Mouse (Mus musculus) adrenal gland, postnatal 25 days (tissue): ENCODE results near the gene Lyzl4. TPM values are rescaled to one million over a fixed set of nuclear protein-coding genes. Genes with fewer than 3 reads are reported as not detected.
"Not testable (repeated sequence)": the region's sequence is repeated elsewhere in the genome, so short reads cannot be mapped to it uniquely, and the experiment has no call there.

Experiments
- DNase-seq: peaks from one replicate; pipeline ENCODE4 v3.0.0; 2021; ENCODE audit warnings: mixed read lengths
- total RNA-seq: library from RNA; stranded (reverse); gene quantifications from 2 replicates; pipeline ENCODE4 v1.2.3, GENCODE M21; 2021

Gene Lyzl4
- total RNA-seq, 1 experiment from 2014 or later, result not detected

DNA sequence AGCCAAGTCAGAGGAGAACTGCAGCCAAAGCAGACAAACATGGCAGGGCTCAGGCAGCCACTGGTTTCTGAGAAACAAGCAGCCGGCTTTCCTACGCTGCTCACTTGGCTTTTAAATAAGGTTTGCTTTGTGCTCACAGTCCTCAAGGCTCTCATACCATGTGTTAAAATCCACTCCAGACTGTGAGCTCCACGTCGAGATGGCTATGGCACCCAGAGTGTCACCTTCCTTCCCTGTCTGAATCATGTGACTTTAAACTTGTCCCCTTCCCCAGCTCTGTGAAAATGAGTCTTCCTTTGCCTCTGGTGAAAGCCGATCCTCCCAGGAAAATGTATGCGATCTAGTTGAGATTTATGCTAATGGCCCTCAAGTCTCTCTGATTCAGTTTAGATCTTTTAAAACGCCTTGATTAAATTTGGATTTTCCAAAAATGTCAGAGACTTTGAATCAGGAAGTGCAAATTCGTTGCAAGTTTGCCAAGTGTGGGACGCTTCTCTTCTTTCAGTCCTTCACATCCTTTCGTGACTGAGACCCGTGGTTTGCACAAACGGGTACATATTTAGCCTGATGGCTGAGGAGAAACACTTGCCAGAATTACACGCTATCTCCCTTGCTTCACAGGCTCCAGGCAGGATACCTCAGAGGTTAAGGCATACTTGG lies 41.6 kb downstream of the Lyzl4 start:
- DNase-seq, result no peak

DNA sequence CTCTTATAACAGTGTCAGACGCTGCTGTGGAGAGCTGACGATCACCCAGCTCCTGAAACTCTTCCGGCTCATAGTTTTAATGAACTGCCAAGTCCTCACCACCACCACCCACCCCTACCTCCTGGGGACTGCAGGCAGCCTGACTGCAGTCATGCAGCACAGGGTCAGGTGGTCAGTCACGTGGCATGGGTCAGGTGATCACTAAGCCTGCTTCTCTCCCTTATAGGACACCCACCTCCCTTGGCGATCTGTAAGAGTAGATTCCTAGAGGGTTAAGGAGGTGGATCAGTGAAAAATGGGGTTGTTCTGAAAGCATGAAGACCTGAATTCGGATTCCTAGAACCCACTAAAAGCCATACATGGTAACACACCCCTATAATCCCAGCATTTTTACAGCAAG lies 42.3 kb downstream of the Lyzl4 start:
- DNase-seq, result no peak

DNA sequence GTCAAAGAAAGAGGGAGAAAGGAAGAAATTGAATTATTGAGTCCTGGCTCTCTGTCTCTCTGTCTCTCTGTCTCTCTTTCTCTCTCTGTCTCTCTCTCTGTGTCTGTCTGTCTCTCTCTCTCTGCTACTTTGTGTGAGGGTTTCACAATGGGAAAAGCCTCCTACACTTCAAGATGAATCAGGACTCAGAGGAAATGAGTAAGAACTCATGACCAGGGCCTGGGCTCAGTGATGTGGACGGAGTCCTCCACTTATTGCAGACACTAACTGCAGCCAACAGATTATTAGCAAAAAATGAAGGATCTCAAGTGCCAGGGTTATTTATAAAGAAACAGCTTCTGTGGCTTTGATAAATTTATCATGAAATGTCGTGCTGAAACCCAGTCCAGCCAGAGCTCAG lies 43.8 kb downstream of the Lyzl4 start:
- DNase-seq, result no peak

DNA sequence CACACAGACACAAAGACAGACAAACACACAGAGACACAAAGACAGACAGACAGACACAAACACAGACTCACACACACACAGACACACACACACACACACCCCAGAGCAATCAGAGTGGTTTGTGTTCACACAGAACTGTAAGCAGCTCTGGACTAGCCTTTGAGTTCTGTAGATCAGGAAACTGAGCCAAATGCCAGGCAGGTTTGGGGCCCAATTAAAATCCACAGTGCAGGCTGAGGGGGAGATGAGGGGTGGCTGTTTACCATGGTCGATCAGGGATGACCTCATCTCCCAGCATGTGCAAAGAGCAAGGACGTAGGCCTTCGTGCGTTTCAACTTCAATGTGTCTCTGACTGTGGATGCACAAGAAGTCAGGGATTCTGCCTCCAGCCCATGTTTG lies 47.1 kb downstream of the Lyzl4 start:
- DNase-seq, result no peak

DNA sequence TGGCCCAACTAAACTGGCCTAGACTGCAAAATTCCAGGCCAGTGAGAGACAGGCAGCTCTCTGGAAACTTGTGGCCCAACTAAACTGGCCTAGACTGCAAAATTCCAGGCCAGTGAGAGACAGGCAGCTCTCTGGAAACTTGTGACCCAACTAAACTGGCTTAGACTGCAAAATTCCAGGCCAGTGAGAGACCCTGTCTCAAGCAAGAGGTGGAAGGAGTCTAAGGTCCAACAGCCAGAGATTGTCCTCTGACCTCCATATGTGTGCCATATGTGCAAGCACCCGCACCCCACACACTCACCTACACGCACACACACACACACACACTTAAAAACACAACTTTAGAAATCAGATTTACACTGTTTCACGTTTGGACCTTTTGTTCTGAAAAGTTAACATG lies 48.1 kb downstream of the Lyzl4 start:
- DNase-seq, result not testable (repeated sequence)

DNA sequence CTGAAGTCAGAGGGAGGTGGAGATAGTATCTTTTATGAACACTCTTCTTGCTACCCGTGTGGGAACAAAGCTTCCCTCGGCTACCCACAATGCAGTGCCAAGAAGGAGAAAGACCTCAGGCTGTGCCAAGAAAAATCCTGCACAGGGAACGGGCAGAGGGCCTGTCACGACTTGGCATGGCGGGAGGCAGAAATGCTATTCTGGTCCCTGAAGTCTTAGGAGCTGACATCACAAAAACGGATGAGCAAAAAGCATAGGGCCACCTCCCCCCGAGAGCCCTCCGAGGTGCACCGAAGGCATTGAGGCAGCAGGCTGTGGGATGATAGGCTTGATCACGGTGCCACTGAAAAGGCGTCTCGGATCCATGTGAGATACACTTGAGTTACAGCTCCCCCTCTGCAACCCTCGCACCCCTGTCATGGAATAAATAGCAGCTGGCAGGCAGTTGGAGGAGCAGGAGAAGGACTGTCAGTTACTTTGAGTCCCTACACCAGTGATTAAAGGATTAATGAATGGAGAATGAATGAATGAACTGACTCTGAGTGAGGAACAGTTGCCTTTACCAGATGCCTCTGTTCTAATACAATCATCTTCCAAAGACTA lies 48.8 kb downstream of the Lyzl4 start:
- DNase-seq, result no peak

DNA sequence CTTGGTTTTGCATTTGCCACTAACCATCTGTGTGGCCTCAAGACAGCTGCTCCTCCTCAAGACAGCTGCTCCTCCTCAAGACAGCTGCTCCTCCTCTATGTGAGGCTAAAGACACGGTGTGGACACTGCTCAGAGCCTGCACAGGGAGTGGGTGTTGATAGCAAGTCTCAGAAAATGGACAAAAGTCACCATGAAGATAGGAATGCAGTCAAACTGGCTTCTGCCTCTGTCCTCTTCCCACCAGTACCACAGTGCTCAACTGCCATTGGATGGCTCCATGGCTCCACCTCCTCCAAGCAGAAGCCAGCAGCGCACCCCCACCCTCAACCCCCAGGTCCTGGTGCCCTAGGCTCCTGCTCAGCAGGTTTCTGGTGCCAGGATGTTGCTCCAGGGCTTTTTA lies 52.4 kb downstream of the Lyzl4 start:
- DNase-seq, result no peak

DNA sequence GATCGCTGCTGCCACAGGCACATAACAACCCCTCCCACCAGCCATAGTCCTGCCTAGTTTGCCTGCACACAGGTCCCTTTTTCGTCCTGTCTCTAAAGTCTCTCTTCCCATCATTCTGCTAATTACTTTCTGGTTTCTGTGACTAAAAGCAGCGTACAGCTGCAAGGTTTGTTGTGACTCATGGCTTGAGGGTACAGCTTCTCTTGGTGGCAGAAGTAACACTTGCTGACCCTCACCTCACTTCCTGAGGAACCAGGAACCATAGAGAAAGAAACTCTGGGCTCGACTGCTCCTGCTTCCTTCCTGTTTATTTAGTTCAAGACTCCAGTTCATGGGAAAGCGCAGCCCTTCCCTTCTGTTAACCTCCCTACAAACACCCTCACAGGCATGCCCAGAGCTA lies 67.5 kb downstream of the Lyzl4 start:
- DNase-seq, result no peak

DNA sequence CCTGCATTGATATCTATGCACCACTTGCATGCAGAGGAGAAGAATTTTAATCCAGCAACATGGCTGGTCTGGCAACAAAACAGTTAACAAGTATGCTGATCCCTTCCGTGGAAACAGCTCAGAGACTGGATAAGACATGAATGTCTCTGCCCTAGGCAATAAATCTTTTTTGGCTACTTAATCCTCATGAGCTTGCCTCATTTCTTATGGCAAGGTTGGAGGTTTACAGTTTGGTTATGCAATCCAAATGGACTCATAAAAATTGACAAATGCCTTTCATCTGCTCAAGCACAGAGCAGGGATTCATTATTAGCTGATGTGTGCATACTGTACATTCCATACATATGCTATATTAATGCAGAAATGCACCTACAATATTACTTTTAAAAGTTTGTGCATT lies 73.4 kb downstream of the Lyzl4 start:
- no peak for DNase-seq

DNA sequence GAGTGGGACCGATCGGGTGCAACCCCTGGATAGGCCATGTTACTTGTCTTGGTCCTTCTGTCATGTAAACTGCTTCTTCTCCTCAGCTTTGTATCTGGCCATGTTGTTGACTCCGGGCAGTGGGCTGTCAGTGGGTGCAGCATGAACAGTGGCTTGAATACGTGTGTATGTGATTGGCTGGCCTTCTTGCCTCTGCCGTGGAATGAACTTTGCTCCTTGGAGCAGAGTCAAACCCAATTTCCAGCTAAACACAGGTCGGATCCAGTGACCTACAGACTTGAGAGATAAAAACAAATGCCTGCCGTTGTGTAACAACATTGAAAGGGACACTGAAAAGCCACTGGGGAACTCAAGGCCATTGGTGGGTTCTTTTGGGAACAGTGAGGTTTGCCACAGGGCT lies 75.5 kb downstream of the Lyzl4 start:
- no peak for DNase-seq

DNA sequence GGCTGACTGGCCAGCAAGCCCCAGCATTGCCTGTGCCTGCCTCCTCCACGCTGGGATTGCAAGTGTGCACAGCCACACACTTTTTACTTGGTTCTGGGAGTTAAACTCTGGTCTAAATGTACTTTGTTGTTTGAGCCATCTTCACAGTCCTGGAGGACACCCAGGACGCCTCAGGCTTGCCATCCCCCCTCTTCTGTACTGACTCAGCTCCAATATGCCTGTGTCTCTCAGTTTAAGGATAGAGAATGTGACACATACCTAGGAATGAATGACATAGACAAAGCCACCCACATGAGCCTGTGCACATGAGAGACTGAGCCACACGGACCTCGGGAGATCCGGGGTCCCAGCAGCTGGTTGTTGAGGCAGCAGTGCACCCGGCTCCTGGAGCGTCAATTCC lies 78.6 kb downstream of the Lyzl4 start:
- DNase-seq, result no peak

DNA sequence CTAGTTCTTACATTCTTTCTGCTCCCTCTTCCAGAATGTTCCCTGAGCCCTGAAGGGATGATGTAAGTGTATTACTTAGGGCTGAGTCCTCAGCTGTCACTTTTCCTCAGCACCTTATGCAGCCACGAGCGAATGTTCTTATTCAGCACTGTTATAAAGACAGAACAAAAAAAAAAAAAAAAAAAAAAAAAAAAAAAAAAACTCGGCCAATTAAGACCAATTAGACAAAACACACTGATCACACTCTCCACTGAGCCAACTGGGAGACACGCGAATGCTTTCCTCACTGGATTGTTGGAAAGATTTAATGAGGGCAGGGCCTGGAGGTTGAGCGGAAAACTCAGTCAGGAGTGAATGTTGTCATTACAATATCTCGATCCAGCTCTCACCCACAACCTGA lies 81.4 kb downstream of the Lyzl4 start:
- DNase-seq, result no peak

DNA sequence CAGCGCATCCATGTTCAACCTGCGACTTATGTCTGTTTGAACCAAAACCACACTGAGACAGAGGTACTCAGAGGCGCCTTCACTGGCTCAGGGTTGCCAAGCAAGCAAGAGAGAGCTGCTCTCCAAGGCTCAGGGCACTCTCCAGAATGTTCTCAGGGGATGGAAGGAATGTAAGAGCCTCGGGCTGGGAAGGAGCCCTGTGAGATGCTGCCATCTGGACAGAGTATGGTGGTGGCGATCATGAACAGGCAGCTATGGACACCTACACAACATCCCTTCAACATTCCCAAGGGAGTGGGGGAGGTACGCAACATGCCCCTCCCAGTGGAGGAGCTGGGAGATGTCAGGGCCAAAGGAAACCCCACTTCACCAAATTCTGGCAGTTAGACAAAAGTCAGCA lies 83.7 kb downstream of the Lyzl4 start:
- DNase-seq, result no peak

DNA sequence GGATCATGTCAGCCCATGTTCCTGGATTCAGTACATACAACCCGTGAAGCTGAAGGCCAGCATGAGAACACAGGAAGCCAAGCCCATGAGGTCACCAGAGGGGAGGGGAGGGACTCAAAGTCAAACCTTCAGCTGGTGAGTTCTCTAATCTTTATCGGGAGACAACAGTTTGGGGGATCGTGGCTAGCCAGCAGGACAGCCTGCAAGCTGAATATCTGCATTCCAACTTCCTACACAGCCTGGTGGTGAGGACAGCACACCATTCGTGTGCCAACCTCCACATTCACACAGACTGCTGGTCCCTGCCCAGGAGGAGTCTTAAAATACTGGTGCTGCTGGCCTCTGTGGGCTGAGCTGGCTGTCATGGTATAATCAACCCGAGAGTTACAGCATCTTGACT lies 85.0 kb downstream of the Lyzl4 start:
- no peak for DNase-seq

DNA sequence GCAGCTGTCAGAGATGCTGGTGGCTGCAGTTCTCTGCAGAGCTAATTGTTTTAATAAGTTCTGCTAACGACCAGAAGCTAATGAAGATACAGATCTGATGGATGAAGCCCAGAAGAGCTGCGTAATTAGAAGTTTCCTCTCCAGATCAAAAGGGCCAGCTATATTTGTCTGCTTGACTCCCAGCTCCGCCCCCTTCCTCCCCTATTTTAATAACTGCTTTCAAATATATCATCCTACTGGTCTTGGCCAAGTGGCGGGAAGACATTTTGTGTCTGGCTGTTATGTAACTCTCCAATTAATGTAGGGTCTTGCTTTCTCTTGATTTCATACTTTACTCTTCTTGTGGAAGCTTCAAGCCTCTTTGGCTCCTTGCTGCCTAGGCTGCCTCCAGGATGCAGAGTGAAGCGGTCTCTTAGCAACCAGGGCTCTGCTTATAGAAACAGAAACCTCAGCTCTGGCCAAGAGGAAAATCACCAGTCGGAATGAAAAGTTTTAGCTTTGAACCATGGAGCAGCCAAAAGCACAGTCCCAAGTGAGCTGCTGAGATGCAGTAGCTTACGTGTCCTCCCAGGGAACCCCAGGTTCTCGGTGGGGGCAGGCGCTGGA lies 86.4 kb downstream of the Lyzl4 start:
- DNase-seq, result no peak

DNA sequence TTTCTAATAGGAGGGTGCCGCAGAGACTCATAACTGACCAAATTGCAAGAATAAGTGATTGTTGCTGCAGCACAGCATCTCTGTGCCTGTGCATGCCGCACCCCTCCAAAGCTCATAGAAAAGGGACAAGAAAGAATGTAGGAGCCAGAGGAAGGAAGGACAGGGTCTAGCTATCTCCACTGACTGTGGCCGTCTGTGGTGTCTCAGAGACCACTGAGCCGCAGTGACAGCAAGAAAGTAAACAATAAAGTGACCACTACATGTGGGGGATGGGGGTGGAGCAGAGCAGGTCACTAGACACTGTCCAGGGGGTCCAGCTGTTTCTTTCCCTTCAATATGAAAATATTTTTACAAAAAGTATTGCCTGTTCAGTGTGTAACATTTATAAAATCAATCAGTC lies 88.3 kb downstream of the Lyzl4 start:
- no peak for DNase-seq

DNA sequence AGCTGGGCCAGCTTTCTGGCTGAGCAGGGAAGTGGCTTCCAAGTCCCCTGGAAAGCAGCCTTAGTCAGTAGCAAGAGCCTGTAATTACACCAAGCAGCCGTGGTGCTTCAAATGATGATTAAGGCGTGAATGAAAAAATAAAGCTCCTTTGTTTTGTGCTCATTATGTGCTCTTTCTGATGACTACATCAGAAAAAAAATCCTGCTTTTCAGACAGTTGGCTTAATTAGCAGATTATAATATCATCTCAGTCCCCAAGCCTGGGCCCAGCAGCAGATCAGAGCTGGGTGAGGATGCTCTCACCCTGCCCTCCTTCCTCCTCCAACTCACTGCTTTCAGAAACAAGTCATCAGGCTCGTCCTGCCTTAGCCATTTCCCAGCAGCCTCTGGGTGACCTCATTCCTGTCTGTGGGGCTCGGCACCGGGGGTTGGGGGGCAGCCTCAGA lies 91.5 kb downstream of the Lyzl4 start:
- DNase-seq, result no peak

DNA sequence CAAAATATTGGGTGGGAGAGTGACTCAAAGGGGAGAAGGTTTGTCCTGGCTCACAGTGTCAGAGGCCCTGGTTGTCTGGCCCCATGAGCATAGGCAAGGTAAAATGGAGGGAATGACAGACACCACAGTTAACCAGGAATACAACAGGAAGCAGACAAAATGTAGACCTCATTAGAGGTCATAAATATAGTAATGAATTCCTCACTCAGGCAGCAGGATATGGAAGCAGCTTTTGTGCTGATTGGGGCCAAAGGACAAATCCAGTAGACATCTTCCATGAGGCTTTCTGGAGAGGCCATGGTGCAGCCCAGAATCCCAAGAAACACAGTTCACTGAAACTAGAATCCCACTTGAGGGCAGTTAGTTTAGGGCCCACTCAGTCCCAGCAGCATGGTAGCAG lies 92.5 kb downstream of the Lyzl4 start:
- no peak for DNase-seq

DNA sequence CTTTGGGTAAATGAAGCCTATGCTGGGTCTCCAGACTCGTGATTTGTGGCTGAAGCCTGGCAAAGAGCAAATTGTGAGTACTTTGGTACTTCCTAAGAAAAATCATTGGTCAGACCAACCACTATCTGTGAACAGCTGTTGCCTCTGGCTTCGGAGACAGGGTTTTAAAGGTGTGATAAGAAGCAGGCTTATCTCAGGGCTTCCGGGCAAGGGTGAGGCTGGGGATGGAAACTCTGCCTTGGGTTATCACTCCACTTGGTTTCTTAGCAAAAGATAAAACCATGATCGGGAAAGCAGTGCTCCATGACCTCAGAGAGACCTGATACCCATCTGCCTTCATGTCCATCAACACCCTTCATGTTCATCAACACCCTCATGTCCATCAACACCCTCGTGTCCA lies 92.9 kb downstream of the Lyzl4 start:
- DNase-seq, result no peak

DNA sequence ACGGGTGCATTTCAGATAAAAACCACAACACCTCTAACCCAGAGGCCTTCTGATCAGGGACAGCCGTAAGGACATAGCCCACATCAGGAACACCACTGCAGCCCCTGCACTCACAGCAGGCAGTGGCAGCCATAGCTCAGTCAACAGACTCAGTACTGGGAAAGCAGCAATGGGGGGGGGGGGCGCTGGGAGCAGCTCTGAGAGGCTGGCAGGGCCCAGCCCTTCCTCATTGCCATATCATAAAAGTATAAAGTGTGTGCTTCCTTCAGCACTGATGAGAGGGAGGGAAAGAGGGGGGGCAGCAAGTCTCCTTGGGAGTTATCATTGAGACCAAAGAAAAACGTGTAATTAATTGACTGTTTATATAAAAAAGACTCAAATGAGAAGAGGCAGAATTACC lies 94.5 kb downstream of the Lyzl4 start:
- DNase-seq, result no peak

DNA sequence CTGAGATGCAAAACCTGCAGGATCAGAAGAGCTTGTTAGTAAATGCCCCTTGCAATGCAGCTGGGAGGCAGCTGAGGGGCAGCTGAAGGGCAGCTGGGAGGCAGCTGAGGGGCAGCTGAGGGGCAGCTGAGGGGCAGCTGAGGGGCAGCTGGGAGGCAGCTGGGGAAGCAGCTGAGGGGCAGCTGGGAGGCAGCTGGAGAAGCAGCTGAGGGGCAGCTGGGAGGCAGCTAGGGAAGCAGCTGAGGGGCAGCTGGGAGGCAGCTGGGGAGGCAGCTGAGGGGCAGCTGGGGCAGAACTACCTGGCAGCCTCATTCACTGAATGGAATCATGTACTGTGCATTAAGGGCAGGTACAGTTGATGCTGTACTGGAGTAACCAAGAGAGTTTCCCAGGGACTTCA lies 100.4 kb downstream of the Lyzl4 start:
- DNase-seq, result no peak

DNA sequence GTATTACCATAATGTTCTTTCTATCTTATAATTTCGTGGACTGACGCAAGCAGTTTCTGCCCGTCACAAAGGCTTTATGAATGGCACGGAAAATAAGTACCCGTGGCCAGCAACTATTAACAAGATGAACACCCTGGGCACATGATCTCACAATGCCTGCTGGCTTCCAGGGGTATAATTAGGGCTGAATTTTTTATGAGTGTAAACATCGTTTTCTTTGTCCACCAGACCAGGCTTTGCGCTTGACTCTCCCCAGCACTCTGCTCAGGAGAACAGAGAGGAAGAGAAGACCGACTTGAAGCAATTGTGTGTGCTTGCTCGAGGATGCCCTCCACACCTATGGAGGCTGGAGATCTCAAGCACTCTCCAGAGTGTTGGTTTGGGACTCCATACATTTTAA lies 109.3 kb downstream of the Lyzl4 start:
- DNase-seq, result no peak

DNA sequence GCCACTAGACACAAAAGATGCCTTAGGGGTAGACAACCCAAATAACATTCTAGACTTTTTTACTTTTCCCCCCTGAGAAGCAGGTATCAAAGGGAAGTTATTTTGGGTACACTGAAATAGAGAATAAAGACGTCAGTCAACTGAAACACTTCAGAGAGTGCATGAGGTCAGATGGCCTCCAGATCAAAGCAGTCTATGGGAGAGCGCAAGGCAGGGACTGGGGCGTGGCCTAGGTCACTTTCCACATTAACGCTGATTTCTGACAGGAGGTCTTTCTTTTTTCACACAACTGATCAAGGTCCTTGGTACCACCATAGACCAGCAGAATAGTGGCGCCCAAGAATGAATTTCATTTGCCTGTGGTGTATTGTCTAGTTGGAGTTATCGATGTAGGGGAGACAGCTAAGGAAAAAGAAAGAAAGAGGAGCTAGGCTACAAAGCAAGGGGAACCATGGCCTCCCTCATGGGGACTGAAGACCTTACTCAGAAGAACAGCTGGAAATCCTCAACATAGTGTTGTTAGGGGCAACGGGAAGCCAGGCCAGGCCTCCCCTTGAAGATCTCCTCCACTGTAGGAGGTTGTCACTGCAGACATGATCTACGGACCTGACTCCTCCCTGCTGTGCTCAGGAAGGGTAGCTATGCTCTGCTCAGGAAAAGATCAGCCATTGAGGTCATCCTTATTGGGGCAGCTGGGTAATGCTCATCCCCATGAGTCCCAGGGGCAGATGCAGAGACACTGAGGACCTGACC lies 113.1 kb downstream of the Lyzl4 start:
- DNase-seq, result no peak
